Mouse (Mus musculus) lung, adult 10 weeks (tissue): ENCODE measurements around the gene Stac3. TPM values are rescaled to one million over a fixed set of nuclear protein-coding genes. Genes with fewer than 3 reads are reported as not detected.

ENCODE experiments used
- polyA plus RNA-seq: library from polyadenylated mRNA; stranded (reverse); fragments of 350-450 nt; fragmentation: Illumina TruSeq; extraction: RNeasy Lipid Tissue Mini Kit (QIAGEN cat#74804); gene quantifications from one replicate; pipeline ENCODE4 v1.2.3, GENCODE M21; 2014; ENCODE audit warnings: low read depth, low replicate concordance; ENCODE audit not compliant: insufficient read depth

Stac3 gene
- 0.55 TPM for polyA plus RNA-seq

DNA sequence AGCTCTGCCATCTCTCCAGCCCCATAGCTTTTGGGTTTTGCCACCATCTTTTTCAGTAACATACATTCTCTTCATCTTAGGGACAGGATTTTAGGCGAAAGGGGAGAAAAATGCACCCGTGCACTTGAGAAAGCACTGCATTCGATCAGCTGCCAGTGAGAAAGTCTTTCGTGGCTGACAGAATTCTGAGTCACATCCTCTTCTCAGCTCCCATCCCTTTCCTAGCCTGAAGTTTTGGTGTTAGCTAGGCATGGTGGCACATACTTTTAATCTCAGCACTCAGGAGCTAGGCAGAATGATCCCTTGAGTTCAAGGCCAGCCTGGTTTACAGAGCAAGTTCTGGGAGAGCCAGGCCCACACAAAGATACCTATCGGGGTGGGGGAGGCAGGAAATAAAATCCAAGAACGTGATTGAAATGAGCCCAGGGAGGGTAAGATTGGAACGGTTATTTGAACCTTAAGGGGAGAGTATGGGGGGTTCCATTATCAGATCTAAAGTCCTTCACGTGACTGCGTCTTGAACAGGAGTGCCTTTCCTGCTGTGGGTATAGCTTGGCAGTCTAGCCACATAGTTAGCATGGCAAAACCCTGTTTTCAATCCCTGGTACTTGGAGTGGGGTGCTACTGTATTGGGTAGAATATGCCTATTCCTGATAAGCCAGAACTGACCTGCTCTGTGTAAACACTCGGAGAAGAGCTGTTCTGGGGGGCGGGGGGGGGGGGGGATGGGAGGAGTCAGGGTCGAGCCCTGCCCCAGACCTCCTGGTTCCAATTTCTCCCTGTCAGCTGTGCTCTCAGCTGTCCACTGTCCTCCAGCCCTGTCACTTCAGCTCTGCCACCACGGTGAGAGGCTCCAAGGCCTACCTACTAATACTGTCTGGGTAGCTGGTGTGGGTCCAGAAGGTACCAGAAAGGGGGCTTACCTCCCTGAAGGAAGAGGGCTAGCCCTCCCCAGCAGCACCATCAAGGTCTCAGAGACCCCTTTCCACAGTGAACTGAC, at the start of gene Stac3:
Stac3 (plus strand) TSS at position 793 of the 1,000 bp plus-strand sequence.

DNA sequence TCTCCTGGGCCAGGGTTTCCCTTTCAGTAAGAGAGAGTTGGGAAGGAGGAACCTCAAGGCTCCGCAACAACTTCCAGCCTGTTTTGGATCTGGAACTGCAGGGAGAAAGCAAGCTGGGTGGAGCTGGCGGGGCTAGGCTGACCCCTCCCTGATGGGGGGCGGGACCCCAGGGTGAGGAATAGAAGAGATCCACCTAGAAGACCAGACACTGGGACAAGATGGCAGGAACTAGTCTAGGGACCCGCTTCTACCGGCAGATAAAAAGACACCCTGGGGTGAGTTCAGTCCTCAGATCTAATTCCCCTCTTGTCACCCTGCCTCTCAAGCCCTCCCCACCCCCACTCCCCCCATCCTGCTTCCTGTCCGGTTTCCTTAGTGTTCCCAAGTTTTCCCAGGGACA, 13.3 kb downstream of the Stac3 start, which contains the start of gene Ndufa4l2:
Ndufa4l2 (plus strand) TSS at position 204 of the 400 bp plus-strand sequence.

DNA sequence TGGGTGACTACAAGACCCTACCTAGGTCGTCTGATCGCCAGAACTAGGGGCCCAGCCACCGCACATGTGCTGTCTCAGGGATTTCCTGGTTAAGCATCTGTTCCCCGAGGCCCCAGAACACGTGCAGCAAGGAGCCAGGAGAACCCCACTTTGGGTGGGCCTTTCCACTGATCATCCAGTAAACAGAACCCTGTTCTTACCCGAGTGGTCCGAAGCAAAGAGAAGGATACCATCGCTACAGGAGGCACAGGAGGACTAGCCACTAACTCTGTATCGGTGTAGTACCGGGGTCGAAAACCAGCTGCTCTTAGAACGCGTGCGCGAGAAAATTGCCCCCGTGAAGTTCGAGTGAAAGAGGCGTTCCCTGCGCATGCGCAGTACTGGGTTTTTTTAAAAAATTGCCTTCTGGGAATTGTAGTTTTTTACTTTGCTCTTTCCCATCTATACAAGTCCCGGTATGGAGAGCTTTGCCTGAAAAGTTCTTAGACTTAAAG, 20.6 kb downstream of the Stac3 start, which contains the start of gene Shmt2:
Shmt2 (minus strand) TSS at position 357 of the 494 bp plus-strand sequence.

DNA sequence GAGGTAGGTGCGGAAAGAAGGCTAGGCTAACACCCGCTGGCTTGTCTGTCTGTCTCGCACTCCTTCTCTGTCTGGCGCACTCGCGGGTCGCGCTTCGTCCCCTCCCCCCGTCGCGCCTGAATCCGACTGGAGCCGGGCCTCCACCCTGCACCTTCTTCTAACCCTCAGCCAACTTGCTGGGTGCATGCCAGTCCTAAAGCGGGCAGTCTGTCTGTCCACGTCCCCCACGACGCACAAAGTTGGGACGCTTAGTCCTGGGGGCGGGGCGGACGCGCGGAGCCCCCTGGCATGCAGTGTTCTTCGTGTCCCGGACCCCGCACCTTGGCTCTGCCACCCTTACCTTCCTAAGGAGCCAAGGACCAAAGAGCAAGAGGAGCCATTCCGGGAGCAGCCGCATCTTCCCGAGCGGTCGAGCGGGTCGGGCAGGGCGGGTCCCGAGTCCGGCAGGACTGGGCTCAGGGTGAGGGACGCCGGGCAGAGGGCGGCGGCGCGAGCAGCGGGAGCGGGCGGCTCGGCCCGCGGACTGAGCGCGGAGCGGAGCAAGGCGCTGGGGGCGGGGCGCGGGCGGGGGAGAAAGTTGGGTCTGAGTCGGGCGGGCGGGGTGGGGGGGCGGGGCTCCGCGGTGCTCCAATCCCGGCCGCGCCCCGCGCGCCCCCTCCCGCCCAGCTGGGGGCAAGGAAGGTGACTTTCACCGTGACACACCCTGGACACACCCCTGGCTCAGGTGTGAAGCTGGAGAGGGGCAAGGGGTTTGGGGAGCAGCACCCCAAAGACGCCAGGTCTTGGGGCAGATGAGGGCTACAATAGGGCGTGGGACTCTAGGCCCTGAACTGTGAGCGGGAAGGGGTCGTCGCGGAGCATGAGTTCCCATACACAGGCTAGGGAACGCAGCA, 32.8 kb downstream of the Stac3 start, which contains the start of gene Nxph4:
Nxph4 (minus strand) TSS at position 524 of the 893 bp plus-strand sequence.

Other genes with a start within 250 kb of the Stac3 start
- gene Kif5a, start 238.3 kb upstream of the Stac3 start, polyA plus RNA-seq: 0.23 TPM
- 112 TPM for gene Dctn2, start 235.3 kb upstream of the Stac3 start, polyA plus RNA-seq
- 13.4 TPM for gene Mbd6, start 212.7 kb upstream of the Stac3 start, polyA plus RNA-seq
- 39.4 TPM for gene Mars, start 189.9 kb upstream of the Stac3 start, polyA plus RNA-seq
- 17.6 TPM for gene Arhgap9, start 179.7 kb upstream of the Stac3 start, polyA plus RNA-seq
- gene Gli1, start 159.7 kb upstream of the Stac3 start, polyA plus RNA-seq: 1.4 TPM
- gene Inhbe, start 147.3 kb upstream of the Stac3 start, polyA plus RNA-seq: not detected
- not detected for gene Inhbc, start 131.3 kb upstream of the Stac3 start, polyA plus RNA-seq
- 36.0 TPM for gene R3hdm2, start 121.4 kb upstream of the Stac3 start, polyA plus RNA-seq
- gene Ndufa4l2, start 13.3 kb downstream of the Stac3 start, polyA plus RNA-seq: 63.4 TPM
- 14.9 TPM for gene Shmt2, start 20.8 kb downstream of the Stac3 start, polyA plus RNA-seq
- gene Nxph4, start 32.9 kb downstream of the Stac3 start, polyA plus RNA-seq: 0.18 TPM
- gene Lrp1, start 119.5 kb downstream of the Stac3 start, polyA plus RNA-seq: 96.5 TPM
- gene Stat6, start 141.3 kb downstream of the Stac3 start, polyA plus RNA-seq: 41.9 TPM
- gene Nemp1, start 165.2 kb downstream of the Stac3 start, polyA plus RNA-seq: 5.7 TPM
- gene Nab2, start 166.9 kb downstream of the Stac3 start, polyA plus RNA-seq: 16.0 TPM
- 0.15 TPM for gene Myo1a, start 203.5 kb downstream of the Stac3 start, polyA plus RNA-seq
- not detected for gene Tac2, start 222.8 kb downstream of the Stac3 start, polyA plus RNA-seq
- 3.3 TPM for gene Zbtb39, start 237.9 kb downstream of the Stac3 start, polyA plus RNA-seq